Mouse (Mus musculus) small intestine, adult 2 months (tissue): ENCODE measurements around the gene P2ry13.

Experiments used
- CTCF ChIP-seq: fragments of 200-500 bp; IDR thresholded peaks from 2 replicates; pipeline ENCODE4 v1.5.1; 2012; ENCODE audit warnings: low read depth, mild to moderate bottlenecking, control low read depth, inconsistent platforms, low read length, moderate library complexity, mixed read lengths; ENCODE audit not compliant: insufficient replicate concordance, insufficient read length; ENCODE audit errors: extremely low read depth
- POLR2A ChIP-seq: fragments of 200-500 bp; IDR thresholded peaks from 2 replicates; pipeline ENCODE4 v1.6.1; 2012; ENCODE audit warnings: low read depth, mild to moderate bottlenecking, control low read depth, inconsistent platforms, low read length, moderate library complexity

- no peak for TF ChIP-seq CTCF
- no peak for TF ChIP-seq POLR2A
Measured at GRCm38 (mm10) chr3:59191674-59192073, 19.0 kb downstream of the P2ry13 start.
